Comparison of ENCODE assay signal across 8 mouse cellular contexts in the genomic region with DNA sequence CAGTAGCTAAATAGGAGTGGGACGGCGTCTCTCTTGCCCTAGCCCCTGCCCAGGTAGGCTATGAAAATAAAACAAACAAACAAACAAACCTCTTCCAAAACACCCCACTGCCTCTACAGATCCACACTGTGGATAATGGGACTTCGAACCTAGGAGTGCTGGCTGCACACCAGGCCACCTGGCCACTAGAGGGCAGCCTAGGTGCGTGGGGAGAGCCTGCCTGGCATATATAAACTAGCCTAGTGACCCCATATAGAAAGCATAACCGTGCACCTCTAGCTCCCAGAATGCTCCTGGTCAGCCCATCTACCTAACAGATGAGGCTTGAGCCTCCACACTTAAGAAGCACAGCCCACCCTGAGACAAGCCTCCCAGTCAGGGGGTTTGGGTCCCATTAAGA. TPM values are rescaled to one million over a fixed set of nuclear protein-coding genes. Genes with fewer than 3 reads are reported as not detected.
DNase-seq lines count a peak whose midpoint lies in the region; ATAC-seq and TF ChIP-seq lines count a peak whose summit lies in the region.

No protein-coding gene starts in this region.

- peak; percentile 77; the same call in 1 of the 2 replicates for TF ChIP-seq EP300 in heart, adult 2 months (IDR thresholded peaks at IDR 0.05; ENCODE audit: insufficient read depth, low read depth, low read length)

- H3K36me3 ChIP-seq in heart, adult 2 months (ENCODE audit: control insufficient read depth, insufficient read depth, low read length) = no peaks in the 10 kb centered on the region
- H3K36me3 ChIP-seq in lung, embryonic 14.5 days (ENCODE audit: insufficient read depth) = no peaks in the 10 kb centered on the region

- H3K27me3 ChIP-seq in heart, adult 2 months (ENCODE audit: control insufficient read depth, insufficient read depth, low read length) = no peaks in the 10 kb centered on the region
- H3K27me3 ChIP-seq in lung, embryonic 14.5 days (ENCODE audit: insufficient read depth, low read length) = no peaks in the 10 kb centered on the region

- intact Hi-C loops in heart, adult 2 months (cut with DNase I) = loop anchor here (1.0 to 10.0 kb wide), 3 partner anchors 30 to 128 kb away; a partner anchor contains a TSS

- TF ChIP-seq POLR2A in heart, adult 2 months (IDR thresholded peaks at IDR 0.05; ENCODE audit: insufficient read depth, low read depth, low read length) = no peak

- peak overlapping the region; percentile 42 for H3K27ac ChIP-seq in heart, adult 2 months
- peak overlapping the region; percentile 79; the same call in 1 of the 2 replicates for H3K27ac ChIP-seq in lung, embryonic 14.5 days (ENCODE audit: low read depth)

- H3K79me2 ChIP-seq in heart, adult 2 months (replicated peaks; ENCODE audit: control insufficient read depth, insufficient read depth, low read length) = no peaks in the 10 kb centered on the region

- H3K4me3 ChIP-seq in heart, adult 2 months = no peak overlapping the region
- H3K4me3 ChIP-seq in lung, embryonic 14.5 days (ENCODE audit: low read depth, low read length) = no peak overlapping the region

- H3K9me3 ChIP-seq in lung, embryonic 14.5 days (ENCODE audit: low read depth, low read length) = no peaks in the 10 kb centered on the region

- peak; percentile 98 for TF ChIP-seq CTCF in heart, adult 2 months (IDR thresholded peaks at IDR 0.05)
- TF ChIP-seq CTCF in lung, embryonic 14.5 days (IDR thresholded peaks at IDR 0.05; ENCODE audit: low read depth) = peak; percentile 84

- H3K9ac ChIP-seq in heart, adult 2 months (ENCODE audit: low read depth, low read length) = no peak overlapping the region
- H3K9ac ChIP-seq in lung, embryonic 14.5 days = no peak overlapping the region

- ATAC-seq in lung, embryonic 14.5 days (ENCODE audit: insufficient read depth) = peak; percentile 43; the same call in 1 of the 2 replicates

- peak; percentile 16 for DNase-seq in right cerebral cortex, adult 18-20 months
- no peak for DNase-seq in right cerebral cortex, postnatal 25 days
- DNase-seq in embryo, embryonic 10.5 days (ENCODE audit: low spot score) = peak; percentile 73
- peak; percentile 70 to 80 for DNase-seq in heart, adult 2 months
- DNase-seq in kidney, adult 18-20 months = peak; percentile 76
- peak; percentile 79 for DNase-seq in lung, embryonic 14.5 days
- peak; percentile 53 for DNase-seq in retina, postnatal 1 day
- peak; percentile 61 for DNase-seq in urinary bladder, adult 2 months (ENCODE audit: low spot score)

- H3K4me1 ChIP-seq in heart, adult 2 months (ENCODE audit: control insufficient read depth, insufficient read depth, low read length) = peaks cover 4% of the 10 kb centered on the region
- peaks cover 3% of the 10 kb centered on the region; the same call in 1 of the 2 replicates for H3K4me1 ChIP-seq in lung, embryonic 14.5 days (ENCODE audit: insufficient read depth)

- H3K4me2 ChIP-seq in lung, embryonic 14.5 days = no peak overlapping the region

- WGBS in heart, adult 2 months = 48% methylated on average over 5 of the region's 5 CpGs
- 36% methylated on average over 5 of the region's 5 CpGs for WGBS in lung, embryonic 14.5 days

RNA-seq across cellular contexts. Expression of a gene that starts 32.3 kb away (rescaled TPM):
- not detected for total RNA-seq in heart, adult 2 months (2021)
- polyA plus RNA-seq in heart, adult 2 months (2012; rRNA removed) = not detected in 2 replicates
- 0.41 and 0.68 TPM in 2 replicates for polyA plus RNA-seq in lung, embryonic 14.5 days (2014; fragmentation: Nextera tagmentation; extraction: Ambion mirVana)
- polyA plus RNA-seq in urinary bladder, adult 2 months (2012; rRNA removed) = 0.13 and 0.18 TPM in 2 replicates

RNA-seq across cellular contexts. Expression of a gene that starts 47.1 kb away (rescaled TPM):
- not detected for total RNA-seq in heart, adult 2 months (2021)
- polyA plus RNA-seq in heart, adult 2 months (2012; rRNA removed) = not detected in 2 replicates
- polyA plus RNA-seq in lung, embryonic 14.5 days (2014; fragmentation: Nextera tagmentation; extraction: Ambion mirVana) = not detected in 2 replicates
- 0.03 and 0.07 TPM in 2 replicates for polyA plus RNA-seq in urinary bladder, adult 2 months (2012; rRNA removed)

RNA-seq across cellular contexts. Expression of a gene that starts 53.4 kb away (rescaled TPM):
- 1 to 10 TPM; 6.2 to 7.4 TPM for total RNA-seq in heart, adult 2 months (2021)
- polyA plus RNA-seq in heart, adult 2 months (2012; rRNA removed) = 10.2 and 11.2 TPM in 2 replicates
- 13.7 and 14.9 TPM in 2 replicates for polyA plus RNA-seq in lung, embryonic 14.5 days (2014; fragmentation: Nextera tagmentation; extraction: Ambion mirVana)
- 50.1 and 60.0 TPM in 2 replicates for polyA plus RNA-seq in urinary bladder, adult 2 months (2012; rRNA removed)
